Mouse (Mus musculus): Measurements from ENCODE around the gene Cep85l.

DNA sequence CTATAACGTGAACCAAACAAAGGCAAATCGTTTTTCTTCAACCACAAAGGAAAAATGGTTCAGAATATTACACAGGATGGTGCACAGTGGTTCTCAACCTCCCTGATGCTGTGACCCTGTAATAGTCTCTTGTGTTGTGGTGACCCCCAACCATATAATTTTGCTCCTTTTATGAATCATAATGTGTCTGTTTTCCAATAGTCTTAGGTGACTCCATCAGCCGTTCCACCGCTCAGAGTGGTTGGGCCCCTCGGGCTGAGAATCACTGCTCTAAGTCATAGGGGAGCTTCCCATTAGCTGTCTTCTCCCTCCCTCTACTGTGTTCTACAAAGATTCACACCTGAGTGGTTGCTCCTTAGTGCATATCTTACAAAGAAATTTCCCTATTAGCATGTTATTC is 32.8 kb downstream of the Cep85l start:
- TF ChIP-seq CTCF (IDR thresholded peaks at IDR 0.05; ENCODE audit: low read depth) (no peak), EP300 (optimal IDR thresholded peaks at IDR 0.05) (no peak)

Measured in stomach, postnatal 0 days (tissue).